Mouse (Mus musculus) forebrain, embryonic 10.5 days (tissue): ENCODE data around the gene Rpl28. TPM values are rescaled to one million over a fixed set of nuclear protein-coding genes. Genes with fewer than 3 reads are reported as not detected.

ENCODE experiments used
- polyA plus RNA-seq: library from polyadenylated mRNA; unstranded; fragments of >200 nt; fragmentation: Nextera tagmentation; extraction: Ambion mirVana; gene quantifications from 2 replicates; pipeline ENCODE4 v1.2.1, GENCODE M21; 2016

Rpl28 gene
- polyA plus RNA-seq, 1 experiment from 2014 or later: 397 TPM

Other genes starting within 250 kb of the Rpl28 start
- gene Syt5, start 245.3 kb upstream of the Rpl28 start, polyA plus RNA-seq: 4.9 and 6.7 TPM in 2 replicates
- 0.06 TPM in 1 of 2 replicates, not detected in the other for gene Ptprh, start 188.8 kb upstream of the Rpl28 start, polyA plus RNA-seq
- 1.6 and 2.1 TPM in 2 replicates for gene Tmem86b, start 161.5 kb upstream of the Rpl28 start, polyA plus RNA-seq
- gene Ppp6r1, start 133.9 kb upstream of the Rpl28 start, polyA plus RNA-seq: 8.0 and 9.2 TPM in 2 replicates
- 135 and 137 TPM in 2 replicates for gene Hspbp1, start 107.8 kb upstream of the Rpl28 start, polyA plus RNA-seq
- 2.2 TPM in 2 replicates for gene Brsk1, start 102.3 kb upstream of the Rpl28 start, polyA plus RNA-seq
- 0.11 and 0.20 TPM in 2 replicates for gene Tmem150b, start 67.6 kb upstream of the Rpl28 start, polyA plus RNA-seq
- 98.9 and 101 TPM in 2 replicates for gene Kmt5c, start 52.8 kb upstream of the Rpl28 start, polyA plus RNA-seq
- gene Cox6b2, start 39.8 kb upstream of the Rpl28 start, polyA plus RNA-seq: 40.4 and 44.2 TPM in 2 replicates
- gene Fam71e2, start 21.6 kb upstream of the Rpl28 start, polyA plus RNA-seq: not detected in 2 replicates
- not detected in 2 replicates for gene Il11, start 10.0 kb upstream of the Rpl28 start, polyA plus RNA-seq
- 0.34 TPM in 1 of 2 replicates, not detected in the other for gene Tmem190, start 9.9 kb upstream of the Rpl28 start, polyA plus RNA-seq
- gene Tmem238, start 3.2 kb upstream of the Rpl28 start, polyA plus RNA-seq: 3.9 and 4.4 TPM in 2 replicates
- 399 and 408 TPM in 2 replicates for gene Ube2s, start 19.7 kb downstream of the Rpl28 start, polyA plus RNA-seq
- gene Shisa7, start 51.8 kb downstream of the Rpl28 start, polyA plus RNA-seq: 0.47 and 0.79 TPM in 2 replicates
- 2.6 and 2.9 TPM in 2 replicates for gene Isoc2b, start 77.4 kb downstream of the Rpl28 start, polyA plus RNA-seq
- 0.73 and 1.0 TPM in 2 replicates for gene Isoc2a, start 84.3 kb downstream of the Rpl28 start, polyA plus RNA-seq
- gene Gm36210, start 113.6 kb downstream of the Rpl28 start, polyA plus RNA-seq: 0.12 and 0.22 TPM in 2 replicates
- gene Zfp628, start 122.3 kb downstream of the Rpl28 start, polyA plus RNA-seq: 4.1 and 4.2 TPM in 2 replicates
- gene Nat14, start 129.2 kb downstream of the Rpl28 start, polyA plus RNA-seq: 8.1 and 8.3 TPM in 2 replicates
- 1.2 and 1.3 TPM in 2 replicates for gene Ssc5d, start 132.9 kb downstream of the Rpl28 start, polyA plus RNA-seq
- 0.11 TPM in 1 of 2 replicates, not detected in the other for gene Sbk2, start 171.5 kb downstream of the Rpl28 start, polyA plus RNA-seq
- gene Sbk3, start 178.3 kb downstream of the Rpl28 start, polyA plus RNA-seq: 0.10 TPM in 1 of 2 replicates, not detected in the other
- gene Zfp579, start 203.3 kb downstream of the Rpl28 start, polyA plus RNA-seq: 27.3 and 28.7 TPM in 2 replicates
- 8.4 and 9.4 TPM in 2 replicates for gene Zfp524, start 221.5 kb downstream of the Rpl28 start, polyA plus RNA-seq
- gene Fiz1, start 221.8 kb downstream of the Rpl28 start, polyA plus RNA-seq: 54.0 and 54.1 TPM in 2 replicates
- gene Gm44973, start 222.6 kb downstream of the Rpl28 start, polyA plus RNA-seq: 1.0 and 1.1 TPM in 2 replicates
- gene Zfp865, start 227.5 kb downstream of the Rpl28 start, polyA plus RNA-seq: 5.1 and 5.7 TPM in 2 replicates
- 4.7 and 6.6 TPM in 2 replicates for gene Ccdc106, start 227.7 kb downstream of the Rpl28 start, polyA plus RNA-seq
- gene 4632433K11Rik, start 241.2 kb downstream of the Rpl28 start, polyA plus RNA-seq: not detected in 2 replicates
- gene Zfp784, start 245.6 kb downstream of the Rpl28 start, polyA plus RNA-seq: 3.0 and 3.8 TPM in 2 replicates